Mouse (Mus musculus) retina, adult 2 months (tissue): ENCODE results near the gene Kcnq4.

Source experiments
- DNase-seq: peaks from one replicate; pipeline ENCODE4 v3.0.0-alpha.2; 2012; ENCODE audit warnings: low read depth, low spot score

Kcnq4 gene

GRCm38 (mm10) chr4:120673606-120674005 is 74.8 kb downstream of the Kcnq4 start:
- no peak for DNase-seq

DNA sequence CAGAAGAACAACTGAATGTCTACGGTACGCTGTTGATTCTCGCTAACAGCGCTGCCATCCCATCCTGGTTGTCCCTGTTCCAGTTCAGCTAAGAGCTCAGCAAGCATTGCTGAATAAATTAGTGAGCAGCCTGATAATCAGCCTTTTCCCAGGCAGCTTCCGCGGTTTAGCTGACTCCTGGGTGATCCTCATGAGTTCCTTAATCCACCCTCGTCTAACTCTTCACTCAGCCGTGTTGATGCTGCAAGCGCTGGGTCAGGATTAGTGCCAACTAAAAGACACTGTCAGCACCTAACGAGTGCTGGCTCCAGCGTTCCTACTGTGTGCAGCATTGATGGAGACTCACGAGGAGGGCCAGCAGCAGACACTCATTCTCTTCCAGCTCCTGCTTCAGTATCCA is 77.4 kb downstream of the Kcnq4 start:
- DNase-seq = peak; percentile 53

DNA sequence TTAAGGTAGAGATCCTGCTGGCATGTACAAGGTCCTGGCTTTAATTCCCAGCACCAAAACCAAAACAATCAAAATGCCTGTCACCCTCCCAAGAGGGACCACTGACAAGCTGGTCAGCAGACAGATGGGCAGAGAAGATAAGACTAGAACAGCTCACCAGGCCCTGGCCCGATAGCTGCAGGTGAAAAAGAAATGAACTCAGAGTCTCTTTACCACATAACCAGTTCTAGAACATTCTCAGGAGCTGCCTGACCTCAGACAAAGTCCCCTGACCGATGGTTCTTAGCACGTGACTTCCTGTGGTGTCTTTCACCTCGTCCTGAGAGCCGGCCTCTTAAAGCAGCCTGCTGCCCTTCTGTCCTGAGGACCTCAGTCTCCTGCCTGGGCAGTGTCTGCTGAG is 78.8 kb downstream of the Kcnq4 start:
- DNase-seq = no peak

- no peak for DNase-seq
Measured at GRCm38 (mm10) chr4:120668551-120668950, 79.9 kb downstream of the Kcnq4 start.

- no peak for DNase-seq
Measured at GRCm38 (mm10) chr4:120667555-120667954, 80.9 kb downstream of the Kcnq4 start.

DNA sequence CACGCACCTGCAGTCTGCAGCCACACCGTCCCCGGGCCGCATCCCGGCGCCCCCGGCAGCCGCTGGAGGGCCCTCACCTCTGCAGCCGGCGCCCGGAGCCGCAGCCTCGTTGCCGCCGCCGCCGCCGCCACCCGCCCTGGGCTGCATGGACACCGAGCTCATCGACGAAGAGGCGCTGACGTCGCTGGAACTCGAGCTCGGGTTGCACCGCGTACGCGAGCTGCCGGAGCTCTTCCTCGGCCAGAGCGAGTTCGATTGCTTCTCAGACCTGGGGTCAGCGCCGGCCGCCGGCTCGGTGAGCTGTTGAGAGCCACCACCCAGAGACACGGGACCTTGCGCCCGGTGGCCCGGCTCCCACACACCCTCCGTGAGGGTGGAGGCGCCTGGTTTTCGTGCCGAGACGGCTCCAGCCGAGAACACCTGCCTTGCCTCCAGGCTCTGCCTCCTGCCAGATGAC is 81.3 kb downstream of the Kcnq4 start:
- DNase-seq = no peak

DNA sequence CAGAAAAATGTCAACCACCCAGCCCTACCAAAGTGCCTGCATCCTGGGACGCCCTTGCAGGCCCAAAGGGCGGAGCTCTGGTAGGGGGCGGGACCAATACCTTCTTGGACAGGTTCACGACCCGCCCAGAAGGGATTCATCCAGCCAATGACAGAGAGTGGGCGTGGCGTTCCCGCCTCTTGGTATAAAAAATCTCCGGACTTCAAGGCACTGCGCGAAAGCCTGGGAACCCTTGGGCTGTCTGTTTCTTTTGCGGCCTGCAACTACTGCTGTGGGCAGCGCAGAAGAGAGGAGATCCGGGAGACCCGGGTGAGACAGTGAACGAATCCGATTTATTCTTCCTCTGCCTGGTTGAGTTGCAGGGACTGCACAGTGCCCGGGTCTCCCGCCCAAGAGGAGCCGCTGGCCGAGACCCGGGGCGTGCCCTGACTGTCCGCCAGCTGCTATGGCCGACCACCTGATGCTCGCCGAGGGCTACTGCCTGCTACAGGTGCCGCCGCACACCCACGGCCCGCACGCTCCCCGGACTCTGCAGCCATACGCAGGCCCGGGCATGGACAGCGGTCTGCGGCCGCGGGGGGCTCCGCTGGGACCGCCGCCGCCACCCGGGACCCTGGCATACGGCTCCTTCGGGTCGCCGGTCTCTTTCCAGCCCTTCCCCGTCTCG is 81.9 kb downstream of the Kcnq4 start, which contains the start of gene Cited4:
Cited4 (plus strand) TSS at position 215 of the 667 bp plus-strand sequence.
- peak; percentile 78 for DNase-seq

- DNase-seq = no peak
Measured at GRCm38 (mm10) chr4:120665782-120666181, 82.6 kb downstream of the Kcnq4 start.

GRCm38 (mm10) chr4:120665144-120665700 is 83.2 kb downstream of the Kcnq4 start:
- no peak for DNase-seq

DNA sequence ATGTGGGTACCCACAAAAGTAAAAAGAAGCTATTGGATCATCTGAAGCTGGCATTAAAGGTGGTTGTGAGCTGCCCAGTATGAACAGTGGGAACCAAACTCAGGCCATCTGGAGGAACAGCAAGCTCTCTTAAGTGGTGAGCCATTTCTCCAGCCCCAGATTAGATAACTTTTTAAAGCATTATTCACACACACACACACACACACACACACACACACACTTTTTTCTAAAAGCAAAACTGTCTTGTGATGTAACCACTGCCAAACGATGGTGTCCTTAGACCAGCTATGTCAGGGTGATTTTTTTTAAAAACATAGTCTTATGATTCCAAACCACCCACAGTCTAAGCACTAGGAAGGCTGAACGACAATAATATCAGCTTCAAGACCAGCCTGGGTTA is 83.8 kb downstream of the Kcnq4 start:
- no peak for DNase-seq

GRCm38 (mm10) chr4:120660485-120660884 is 87.9 kb downstream of the Kcnq4 start:
- no peak for DNase-seq

GRCm38 (mm10) chr4:120655898-120656297 is 92.5 kb downstream of the Kcnq4 start:
- DNase-seq = no peak

- no peak for DNase-seq
Measured at GRCm38 (mm10) chr4:120650208-120650592, 98.2 kb downstream of the Kcnq4 start.

- no peak for DNase-seq
Measured at GRCm38 (mm10) chr4:120649369-120650207, 98.8 kb downstream of the Kcnq4 start.
